Mouse (Mus musculus) ovary, postnatal 14 days (tissue): ENCODE measurements around the gene Mettl8.

Source experiments
- DNase-seq: peaks from one replicate; pipeline ENCODE4 v3.0.0; 2022; ENCODE audit warnings: low spot score

Mettl8 gene

DNA sequence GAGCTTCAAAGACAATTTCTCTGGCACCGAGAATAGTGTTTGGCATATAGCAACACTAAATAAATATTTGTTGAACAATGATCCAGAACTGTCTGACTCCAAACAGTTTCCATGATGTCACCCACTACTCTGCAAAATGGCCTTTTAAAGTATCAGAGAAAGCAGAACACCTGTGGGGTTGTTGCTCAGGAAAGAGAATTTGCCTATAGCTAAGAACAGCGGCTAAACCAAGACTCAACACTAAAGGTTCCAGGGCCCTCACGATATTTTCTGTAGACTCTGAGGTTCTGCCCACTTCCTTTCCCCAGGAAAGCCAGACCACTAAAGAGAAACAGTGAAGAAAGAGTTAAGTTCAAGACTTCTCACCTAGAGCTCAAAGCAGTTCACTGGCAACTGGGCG is 122.4 kb downstream of the Mettl8 start:
- DNase-seq = no peak

DNA sequence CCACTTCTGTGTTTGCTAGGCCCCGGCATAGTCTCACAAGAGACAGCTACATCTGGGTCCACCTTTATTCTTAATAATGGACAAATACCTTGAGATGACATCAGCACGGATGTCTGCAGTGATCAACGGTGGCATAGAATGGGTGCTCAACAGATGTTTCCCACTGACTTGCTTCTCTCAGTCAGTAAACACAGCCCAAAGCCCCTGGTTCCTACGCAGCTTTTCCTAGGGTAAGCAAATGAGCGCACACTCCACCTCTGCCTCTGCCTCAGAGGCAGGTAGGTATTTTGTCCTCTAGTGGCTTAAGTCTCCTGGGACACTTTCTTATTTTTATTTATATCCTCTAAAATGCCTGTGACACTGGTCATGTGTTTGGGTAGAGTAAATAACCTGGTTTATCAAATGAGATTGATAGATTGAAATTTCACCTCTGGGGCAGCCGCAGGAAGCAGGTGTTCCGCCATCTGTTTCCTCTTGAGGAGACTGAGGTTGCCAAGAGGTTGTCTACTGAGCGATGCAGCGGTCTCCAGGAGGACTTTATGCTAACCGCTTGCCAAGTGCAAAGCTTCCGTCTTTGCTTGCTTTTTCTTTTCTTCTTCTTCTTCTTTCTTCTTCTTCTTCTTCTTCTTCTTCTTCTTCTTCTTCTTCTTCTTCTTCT is 124.6 kb downstream of the Mettl8 start:
- no peak for DNase-seq

DNA sequence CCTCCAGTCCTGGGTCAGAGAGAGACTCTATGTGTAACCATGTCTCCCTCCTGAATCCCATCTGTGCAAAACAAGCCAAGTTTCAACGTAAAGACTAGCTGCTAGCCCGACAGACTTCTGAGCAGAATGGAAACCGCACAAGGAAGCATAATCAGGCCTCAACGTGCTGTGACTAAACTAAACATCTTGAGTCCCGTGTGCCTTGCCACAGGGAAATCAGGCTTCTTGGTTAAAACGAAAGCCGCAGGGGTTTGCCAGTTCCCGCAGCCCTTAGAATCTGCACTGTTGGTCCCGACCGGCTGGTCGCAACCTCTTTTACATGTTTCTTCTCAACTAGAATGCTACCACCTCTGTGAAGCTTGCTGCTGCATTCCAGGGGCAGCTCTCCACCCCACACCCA is 125.7 kb downstream of the Mettl8 start:
- DNase-seq = no peak

DNA sequence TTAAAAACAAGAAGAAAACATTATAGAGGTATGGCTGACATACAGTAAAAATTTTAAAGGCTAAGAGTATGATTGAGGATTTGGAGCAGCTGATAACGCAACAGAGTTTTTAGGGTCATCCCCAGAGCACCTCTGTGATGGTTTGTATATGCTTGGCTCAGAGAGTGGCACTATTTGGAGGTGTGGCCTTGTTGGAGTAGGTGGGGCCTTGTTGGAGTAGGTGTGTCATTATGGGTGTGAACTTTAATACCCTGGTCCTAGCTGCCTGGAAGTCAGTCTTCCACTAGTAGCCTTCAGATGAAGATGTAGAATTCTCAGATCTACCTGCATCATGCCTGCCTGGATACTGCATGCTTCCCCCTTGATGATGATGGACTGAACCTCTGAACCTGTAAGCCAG is 131.3 kb downstream of the Mettl8 start:
- DNase-seq = no peak

DNA sequence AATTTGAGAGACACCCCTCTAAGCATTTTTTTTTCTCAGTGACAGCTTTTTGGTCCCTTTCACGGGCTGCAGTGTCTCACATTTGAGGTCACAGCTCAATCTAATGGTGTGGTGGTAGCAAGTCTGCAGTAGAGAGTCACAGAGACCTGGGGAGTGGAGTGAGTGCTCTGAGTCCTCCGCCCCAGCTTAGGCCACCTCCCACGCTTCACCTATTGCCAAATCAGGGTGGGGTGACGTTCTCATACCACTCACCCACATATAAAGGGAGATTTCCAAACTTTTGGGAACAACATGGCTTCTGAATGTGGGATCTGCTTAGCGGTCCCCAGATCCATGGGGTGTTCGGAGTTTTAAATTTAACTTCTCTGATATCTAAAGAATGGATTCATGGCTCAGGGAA is 132.6 kb downstream of the Mettl8 start:
- DNase-seq = no peak

DNA sequence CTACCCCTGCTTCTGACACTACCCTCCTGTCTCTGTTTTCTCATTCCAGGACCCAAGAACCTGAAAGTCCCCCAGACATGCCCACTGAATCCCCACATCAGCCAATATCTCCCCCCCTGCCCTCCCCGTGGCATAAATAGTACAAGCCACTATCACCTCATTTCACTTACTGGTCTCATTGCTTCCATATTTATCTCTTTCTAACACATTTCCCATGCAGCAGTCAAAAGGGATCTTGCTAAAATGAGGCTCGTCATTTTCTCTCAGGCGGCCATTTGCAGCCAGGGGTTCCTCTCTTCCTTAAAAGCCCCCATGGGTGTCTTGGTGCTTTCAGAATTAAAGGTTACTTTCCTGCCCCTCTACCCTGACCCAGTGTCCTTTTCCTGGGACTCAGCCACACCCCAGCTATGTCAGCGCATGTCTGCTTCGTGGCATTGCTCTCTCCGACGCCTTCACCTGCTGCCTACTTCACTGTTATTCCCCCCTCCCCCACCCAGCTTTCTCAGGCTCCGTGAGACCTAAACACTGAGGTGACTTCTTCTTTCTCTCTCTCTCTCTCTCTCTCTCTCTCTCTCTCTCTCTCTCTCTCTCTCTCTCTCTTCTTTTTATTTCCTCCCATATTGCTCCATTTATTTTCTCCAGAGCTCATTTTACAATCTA is 134.3 kb downstream of the Mettl8 start:
- no peak for DNase-seq

DNA sequence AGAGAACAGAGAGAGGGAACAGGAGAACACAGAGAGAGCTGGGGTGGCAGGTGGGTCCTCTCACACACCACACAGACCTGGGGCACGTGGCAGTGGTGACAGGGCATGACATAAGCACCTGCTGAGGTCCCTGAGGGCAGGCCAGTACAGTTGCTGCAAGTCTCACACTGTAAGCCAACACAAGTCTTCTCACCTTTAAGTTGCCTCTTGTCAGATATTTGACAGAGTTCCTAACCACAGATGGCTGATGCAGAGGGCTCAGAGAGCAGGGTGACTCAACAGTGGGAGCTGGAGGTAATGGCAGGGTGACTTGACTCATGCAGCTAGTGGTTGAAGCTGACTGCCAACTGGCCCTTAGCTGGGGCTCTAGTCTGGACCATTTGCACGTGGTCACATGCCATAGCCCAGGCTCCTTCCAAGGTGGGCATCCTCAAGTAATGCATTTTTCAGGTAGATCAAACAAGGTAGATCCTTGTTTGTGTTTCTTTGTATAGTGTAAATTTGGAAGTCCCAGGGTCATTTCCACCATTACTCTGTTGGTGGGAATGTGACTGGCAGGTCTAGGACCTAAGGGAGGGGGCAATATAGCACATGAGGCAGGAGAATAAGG is 135.4 kb downstream of the Mettl8 start:
- DNase-seq = no peak

DNA sequence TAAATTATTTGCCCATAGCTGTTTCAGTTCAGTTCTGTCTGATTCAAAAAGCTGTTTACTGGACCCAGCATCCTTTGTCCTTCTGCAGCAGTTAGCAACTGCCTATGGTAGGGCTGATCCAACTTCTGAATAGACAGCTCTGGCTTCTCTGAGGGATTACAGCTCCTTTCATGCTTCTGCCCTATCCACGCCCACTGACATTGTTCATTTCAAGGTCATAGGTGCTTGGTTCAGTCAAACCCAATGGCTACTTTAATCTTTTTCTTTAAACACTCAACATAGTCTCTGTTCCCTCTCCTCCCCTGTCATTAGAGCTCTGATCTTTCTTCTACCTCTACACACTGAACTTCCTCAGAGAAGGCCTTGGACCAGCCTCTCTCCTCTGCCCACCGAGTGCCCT is 136.9 kb downstream of the Mettl8 start:
- DNase-seq = no peak
